Mouse (Mus musculus) c-Kit-positive CD71-positive TER-119-negative erythroid progenitor cells, embryonic 14.5 days (primary cell): ENCODE measurements around the gene Acot4.
"Not testable (repeated sequence)": the region's sequence is repeated elsewhere in the genome, so short reads cannot be mapped to it uniquely, and the experiment has no call there.

Experiments used
- DNase-seq: peaks from one replicate; pipeline ENCODE4 v3.0.0-alpha.2; 2013; ENCODE audit warnings: low read depth

The Acot4 gene

DNA sequence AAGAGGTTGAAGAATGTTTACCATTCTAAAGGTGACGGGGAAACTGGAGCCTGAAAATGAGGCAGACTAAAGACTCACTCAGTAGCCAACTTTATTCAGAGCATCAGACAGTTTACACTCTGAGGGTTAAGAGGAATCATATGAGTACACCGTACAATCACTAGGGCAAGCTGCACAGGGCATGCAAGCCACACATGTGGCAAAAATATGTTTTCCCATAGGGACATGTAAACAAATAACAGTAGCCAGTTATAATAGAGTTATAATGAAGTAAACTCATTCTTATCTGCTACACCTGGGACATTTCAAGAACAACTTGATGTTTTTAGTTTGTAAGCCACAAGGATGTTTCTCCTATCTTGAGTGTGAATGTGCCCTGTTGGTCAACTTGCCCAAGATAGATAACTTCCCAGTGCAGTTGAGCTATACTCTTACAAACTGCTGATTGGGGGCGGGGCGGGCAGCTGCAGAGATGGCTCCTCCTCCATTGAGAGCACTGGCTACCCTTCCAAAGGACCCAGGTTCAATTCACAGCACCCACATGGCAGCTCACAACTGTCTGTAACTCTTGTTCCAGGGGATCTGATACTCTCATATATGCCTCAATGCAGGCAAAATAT, 39.3 kb downstream of the Acot4 start:
- no peak for DNase-seq

DNA sequence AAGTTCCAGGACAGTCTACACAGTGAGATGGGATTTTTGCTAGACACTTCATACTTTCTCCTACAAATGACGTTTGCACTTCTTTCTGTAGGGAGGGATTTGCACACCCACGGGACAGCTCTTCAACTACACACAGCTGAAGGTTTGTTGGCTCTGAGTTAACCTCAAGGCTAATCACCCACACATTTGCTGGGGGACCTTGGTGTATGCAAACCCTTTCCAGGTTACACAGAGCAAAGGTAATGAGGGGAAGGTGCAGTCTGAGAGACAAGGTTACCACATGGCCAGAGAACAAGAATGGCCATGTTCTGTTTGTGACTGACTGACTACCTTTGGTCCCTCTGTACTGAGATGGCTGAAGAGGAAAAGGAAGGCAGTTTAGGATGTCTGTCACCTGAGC, 45.7 kb downstream of the Acot4 start:
- no peak for DNase-seq

- DNase-seq, result no peak
These were observed 46.4 kb downstream of the Acot4 start for GRCm38 (mm10) chr12:84084581-84084980.

DNA sequence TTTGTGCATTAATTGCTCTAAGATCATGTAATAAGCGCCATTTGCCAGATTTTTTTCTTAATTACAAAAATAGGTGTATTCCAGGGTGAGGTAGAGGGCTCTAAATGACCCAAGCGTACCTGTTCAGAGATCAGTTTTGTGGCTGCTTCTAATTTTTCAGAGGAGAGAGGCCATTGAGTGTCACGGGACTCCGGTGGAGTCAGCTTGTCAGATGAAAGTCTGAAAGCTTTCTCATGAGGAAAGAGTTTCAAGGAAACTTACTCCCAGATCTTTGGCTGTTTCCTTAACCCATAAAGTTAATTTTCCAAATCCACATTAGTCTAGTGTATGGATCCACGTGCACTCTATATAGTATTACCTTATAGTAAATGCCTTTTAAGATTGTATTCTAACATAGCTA, 56.5 kb downstream of the Acot4 start:
- not testable (repeated sequence) for DNase-seq
